Mouse (Mus musculus): ENCODE data around the gene Fgd5.

GRCm38 (mm10) chr6:92064101-92064500, 85.4 kb downstream of the Fgd5 start:
- TF ChIP-seq POLR2A (IDR thresholded peaks at IDR 0.05; ENCODE audit: control insufficient read depth, low read depth, low read length) (no peak), CTCF (IDR thresholded peaks at IDR 0.05; ENCODE audit: control insufficient read depth, insufficient read depth, insufficient replicate concordance, low read depth, low read length) (no peak)

All from testis, adult 2 months (tissue).